Mouse (Mus musculus): Measurements from ENCODE around the gene Cnnm2. TPM values are rescaled to one million over a fixed set of nuclear protein-coding genes. Genes with fewer than 3 reads are reported as not detected.

The Cnnm2 gene
- total and polyA plus RNA-seq, 3 experiments: 4.0 to 10.7 TPM; not detected in 1

GRCm38 (mm10) chr19:46791921-46792320 lies 30.5 kb downstream of the Cnnm2 start:
- H3K36me3 ChIP-seq (ENCODE audit: control insufficient read depth in 1 of 2, insufficient read depth in 2 of 2, low read length in 2 of 2): no peaks in the 10 kb centered on the region
- no peak overlapping the region for H3K9ac ChIP-seq (ENCODE audit: control insufficient read depth, low read depth, low read length, poor library complexity, severe bottlenecking)
- TF ChIP-seq CTCF (IDR thresholded peaks at IDR 0.05 in 2 of 3, conservative IDR thresholded peaks at IDR 0.05 in 1 of 3; ENCODE audit: control insufficient read depth in 1 of 3, insufficient read depth in 1 of 3, low read depth in 2 of 3, low read length in 3 of 3, poor library complexity in 1 of 3, severe bottlenecking in 1 of 3) (no peak), ELF1 (IDR thresholded peaks at IDR 0.05; ENCODE audit: low read depth, low read length) (no peak), MXI1 (IDR thresholded peaks at IDR 0.05; ENCODE audit: low read depth, low read length) (no peak), MYC (IDR thresholded peaks at IDR 0.05; ENCODE audit: low read depth, low read length) (no peak), ZMIZ1 (IDR thresholded peaks at IDR 0.05; ENCODE audit: low read depth, low read length) (no peak), E2F4 (IDR thresholded peaks at IDR 0.05; ENCODE audit: borderline replicate concordance, low read depth, low read length) (no peak), ETS1 (IDR thresholded peaks at IDR 0.05; ENCODE audit: low read depth, low read length) (no peak), HCFC1 (IDR thresholded peaks at IDR 0.05; ENCODE audit: low read depth, low read length) (no peak), GATA1 (IDR thresholded peaks at IDR 0.05; ENCODE audit: low read depth, low read length) (no peak), MAX (IDR thresholded peaks at IDR 0.05; ENCODE audit: low read length) (no peak), MAZ (IDR thresholded peaks at IDR 0.05; ENCODE audit: low read depth, low read length) (no peak), ZKSCAN1 (IDR thresholded peaks at IDR 0.05; ENCODE audit: low read depth, low read length) (no peak), JUND (IDR thresholded peaks at IDR 0.05; ENCODE audit: low read depth, low read length) (no peak), MEF2A (IDR thresholded peaks at IDR 0.05; ENCODE audit: extremely low read depth, insufficient replicate concordance, low read depth, low read length, poor library complexity, severe bottlenecking) (no peak), NRF1 (IDR thresholded peaks at IDR 0.05; ENCODE audit: insufficient read depth, low read depth, low read length, poor library complexity, severe bottlenecking) (no peak), GABPA (IDR thresholded peaks at IDR 0.05; ENCODE audit: low read depth, low read length) (no peak), KAT2A (conservative IDR thresholded peaks at IDR 0.05; ENCODE audit: low read depth, low read length) (no peak), USF1 (IDR thresholded peaks at IDR 0.05; ENCODE audit: low read depth, low read length) (no peak), RAD21 (IDR thresholded peaks at IDR 0.05; ENCODE audit: low read depth, low read length) (no peak), POLR2AphosphoS5 (IDR thresholded peaks at IDR 0.05; ENCODE audit: borderline replicate concordance, low read depth, low read length) (no peak)
- H3K27me3 ChIP-seq (ENCODE audit: control insufficient read depth in 1 of 2, insufficient read depth in 2 of 2, low read length in 2 of 2): no peaks in the 10 kb centered on the region
- DNase-seq (ENCODE audit: low read depth, low spot score): no peak
- no peaks in the 10 kb centered on the region for H3K9me3 ChIP-seq (replicated peaks; ENCODE audit: insufficient read depth, low read length)
- no peak overlapping the region for H3K4me3 ChIP-seq (ENCODE audit: control insufficient read depth in 1 of 2, insufficient read depth in 1 of 2, low read depth in 2 of 2, low read length in 2 of 2)
- H3K27ac ChIP-seq (ENCODE audit: control insufficient read depth, low read depth, low read length): no peak overlapping the region
- no peaks in the 10 kb centered on the region for H3K4me1 ChIP-seq (ENCODE audit: control insufficient read depth in 1 of 2, insufficient read depth in 2 of 2, low read length in 2 of 2)
- no peaks in the 10 kb centered on the region for H3K79me2 ChIP-seq (ENCODE audit: control insufficient read depth, insufficient read depth, low read length, poor library complexity)

- Histone ChIP-seq H3K9ac (ENCODE audit: control insufficient read depth, low read depth, low read length, poor library complexity, severe bottlenecking) (no peak overlapping the region), H3K36me3 (ENCODE audit: control insufficient read depth in 1 of 2, insufficient read depth in 2 of 2, low read length in 2 of 2) (no peaks in the 10 kb centered on the region), H3K9me3 (replicated peaks; ENCODE audit: insufficient read depth, low read length) (no peaks in the 10 kb centered on the region), H3K79me2 (ENCODE audit: control insufficient read depth, insufficient read depth, low read length, poor library complexity) (no peaks in the 10 kb centered on the region), H3K4me1 (ENCODE audit: control insufficient read depth in 1 of 2, insufficient read depth in 2 of 2, low read length in 2 of 2) (no peaks in the 10 kb centered on the region), H3K4me3 (ENCODE audit: control insufficient read depth in 1 of 2, insufficient read depth in 1 of 2, low read depth in 2 of 2, low read length in 2 of 2) (no peak overlapping the region), H3K27ac (ENCODE audit: control insufficient read depth, low read depth, low read length) (no peak overlapping the region), H3K27me3 (ENCODE audit: control insufficient read depth in 1 of 2, insufficient read depth in 2 of 2, low read length in 2 of 2) (no peaks in the 10 kb centered on the region)
- TF ChIP-seq E2F4 (IDR thresholded peaks at IDR 0.05; ENCODE audit: borderline replicate concordance, low read depth, low read length) (no peak), ETS1 (IDR thresholded peaks at IDR 0.05; ENCODE audit: low read depth, low read length) (no peak), USF2 (IDR thresholded peaks at IDR 0.05; ENCODE audit: borderline replicate concordance in 1 of 2, insufficient read depth in 1 of 2, low read depth in 1 of 2, low read length in 2 of 2) (no peak), RCOR1 (IDR thresholded peaks at IDR 0.05; ENCODE audit: low read depth, low read length) (no peak), MEF2A (IDR thresholded peaks at IDR 0.05; ENCODE audit: extremely low read depth, insufficient replicate concordance, low read depth, low read length, poor library complexity, severe bottlenecking) (no peak), HCFC1 (IDR thresholded peaks at IDR 0.05; ENCODE audit: low read depth, low read length) (no peak)
- DNase-seq (ENCODE audit: low read depth, low spot score): no peak
These were observed 31.1 kb downstream of the Cnnm2 start for GRCm38 (mm10) chr19:46792480-46792879.
